Mouse (Mus musculus) myocyte (in vitro differentiated cells): ENCODE results near the gene Fbxl19. TPM values are rescaled to one million over a fixed set of nuclear protein-coding genes. Genes with fewer than 3 reads are reported as not detected.

Source experiments
- H3K27me3 ChIP-seq: one replicate; pipeline ENCODE4 v1.6.1; 2011; ENCODE audit not compliant: control insufficient read depth, insufficient read depth, insufficient read length
- H3K36me3 ChIP-seq: one replicate; pipeline ENCODE4 v1.6.1; 2011; ENCODE audit not compliant: control insufficient read depth, insufficient read depth
- H3K4me2 ChIP-seq: one replicate; pipeline ENCODE4 v1.6.1; 2011; ENCODE audit warnings: low read depth, control low read depth
- H3K4me3 ChIP-seq: one replicate; pipeline ENCODE4 v1.5.1; 2011; ENCODE audit warnings: mild to moderate bottlenecking, control low read depth, moderate library complexity
- H3K79me2 ChIP-seq: one replicate; pipeline ENCODE4 v1.6.1; 2011; ENCODE audit not compliant: control insufficient read depth, insufficient read depth
- H3ac ChIP-seq: one replicate; pipeline ENCODE4 v1.6.1; 2011; ENCODE audit not compliant: control insufficient read depth, insufficient read length
- CEBPB ChIP-seq: IDR thresholded peaks from 2 replicates; pipeline ENCODE4 v1.6.1; 2011; ENCODE audit warnings: mild to moderate bottlenecking, moderate library complexity; ENCODE audit not compliant: poor library complexity, insufficient read depth, severe bottlenecking
- E2F4 ChIP-seq: IDR thresholded peaks from one replicate; pipeline ENCODE4 v1.6.1; 2011; ENCODE audit warnings: mild to moderate bottlenecking, control low read depth, moderate library complexity; ENCODE audit not compliant: insufficient read depth
- MAX ChIP-seq: IDR thresholded peaks from one replicate; pipeline ENCODE4 v1.6.1; 2011; ENCODE audit warnings: low read depth, mild to moderate bottlenecking, control low read depth
- MYOD1 ChIP-seq, 3 experiments: IDR thresholded peaks; one replicate each; pipeline ENCODE4 v1.6.1; 2011; ENCODE audit warnings: control low read depth in 2 of 3, low read depth in 2 of 3, mild to moderate bottlenecking in 2 of 3, moderate library complexity in 1 of 3; ENCODE audit not compliant: insufficient read length in 2 of 3, control insufficient read depth in 1 of 3
- MYOG ChIP-seq, 3 experiments: IDR thresholded peaks; one replicate each; pipeline ENCODE4 v1.6.1; 2011; ENCODE audit warnings: control low read depth in 2 of 3, low read depth in 2 of 3, mild to moderate bottlenecking in 2 of 3; ENCODE audit not compliant: insufficient read length in 2 of 3, control insufficient read depth in 1 of 3, insufficient read depth in 1 of 3
- POLR2A ChIP-seq: IDR thresholded peaks from one replicate; pipeline ENCODE4 v1.6.1; 2011; ENCODE audit warnings: low read depth, mild to moderate bottlenecking, control low read depth, moderate library complexity; ENCODE audit not compliant: insufficient read length
- POLR2AphosphoS2 ChIP-seq: IDR thresholded peaks from one replicate; pipeline ENCODE4 v1.6.1; 2011; ENCODE audit warnings: low read depth, control low read depth; ENCODE audit not compliant: insufficient read length
- REST ChIP-seq: IDR thresholded peaks from one replicate; pipeline ENCODE4 v1.6.1; 2011; ENCODE audit warnings: mild to moderate bottlenecking, control low read depth, moderate library complexity; ENCODE audit not compliant: insufficient read depth, insufficient read length
- SRF ChIP-seq: IDR thresholded peaks from one replicate; pipeline ENCODE4 v1.6.1; 2011; ENCODE audit warnings: low read depth; ENCODE audit not compliant: control insufficient read depth, insufficient read length
- TCF12 ChIP-seq: IDR thresholded peaks from one replicate; pipeline ENCODE4 v1.6.1; 2011; ENCODE audit warnings: mild to moderate bottlenecking, control low read depth; ENCODE audit not compliant: poor library complexity, insufficient read depth, severe bottlenecking
- TCF3 ChIP-seq: IDR thresholded peaks from one replicate; pipeline ENCODE4 v1.6.1; 2011; ENCODE audit warnings: low read depth, control low read depth; ENCODE audit not compliant: insufficient read length
- USF1 ChIP-seq: IDR thresholded peaks from one replicate; pipeline ENCODE4 v1.6.1; 2011; ENCODE audit warnings: low read depth, mild to moderate bottlenecking, control low read depth, moderate library complexity
- polyA plus RNA-seq: library from polyadenylated mRNA; unstranded; fragments of >200 nt; fragmentation: generic; extraction: Trizol; gene quantifications from one replicate; pipeline ENCODE4 v1.2.1, GENCODE M21; 2012; ENCODE audit warnings: missing spikeins

Fbxl19 gene
- polyA plus RNA-seq: 11.9 TPM

- no peak for TF ChIP-seq USF1
- TF ChIP-seq POLR2A: no peak
- TF ChIP-seq MAX: no peak
- no peak for TF ChIP-seq TCF3
- TF ChIP-seq MYOD1 (IDR thresholded peaks at IDR 0.05; ENCODE audit: control insufficient read depth in 1 of 3, insufficient read length in 2 of 3, low read depth in 2 of 3): no peak
- TF ChIP-seq TCF12: no peak
- no peak for TF ChIP-seq REST
- TF ChIP-seq E2F4: no peak
- TF ChIP-seq SRF: no peak
- TF ChIP-seq MYOG (IDR thresholded peaks at IDR 0.05; ENCODE audit: control insufficient read depth in 1 of 3, insufficient read depth in 1 of 3, insufficient read length in 2 of 3, low read depth in 2 of 3): no peak
- no peak for TF ChIP-seq CEBPB
- no peak for TF ChIP-seq POLR2AphosphoS2
- Histone ChIP-seq H3K27me3 (no peaks in the 10 kb centered on the region), H3K79me2 (no peaks in the 10 kb centered on the region), H3ac (peak within 1 kb of the TSS; percentile 21), H3K4me2 (peak within 1 kb of the TSS; percentile 99), H3K36me3 (peaks cover 5% of the 10 kb centered on the region), H3K4me3 (peak within 1 kb of the TSS; percentile 47)
Observed at GRCm38 (mm10) chr7:127744366-127745045, at the start of gene Fbxl19. Gene Fbxl19, plus strand, starts transcription at chr7:127744543.

GRCm38 (mm10) chr7:127698986-127699385, 45.4 kb upstream of the Fbxl19 start:
- H3K27me3 ChIP-seq: no peaks in the 10 kb centered on the region
- H3ac ChIP-seq: no peak overlapping the region
- TF ChIP-seq SRF (no peak), POLR2AphosphoS2 (no peak), USF1 (peak; percentile 18), POLR2A (no peak), REST (no peak)
- peaks cover 6% of the 10 kb centered on the region for H3K36me3 ChIP-seq
- no peak overlapping the region for H3K4me3 ChIP-seq
- no peaks in the 10 kb centered on the region for H3K79me2 ChIP-seq
- no peak overlapping the region for H3K4me2 ChIP-seq

- Histone ChIP-seq H3K27me3 (no peaks in the 10 kb centered on the region), H3ac (no peak overlapping the region), H3K79me2 (no peaks in the 10 kb centered on the region), H3K4me3 (no peak overlapping the region), H3K4me2 (no peak overlapping the region), H3K36me3 (peaks cover 11% of the 10 kb centered on the region)
- TF ChIP-seq TCF3 (no peak), SRF (no peak), MAX (no peak), TCF12 (no peak), REST (no peak), CEBPB (no peak), MYOD1 (IDR thresholded peaks at IDR 0.05; ENCODE audit: control insufficient read depth in 1 of 3, insufficient read length in 2 of 3, low read depth in 2 of 3) (no peak), POLR2A (no peak), MYOG (IDR thresholded peaks at IDR 0.05; ENCODE audit: control insufficient read depth in 1 of 3, insufficient read depth in 1 of 3, insufficient read length in 2 of 3, low read depth in 2 of 3) (no peak), POLR2AphosphoS2 (no peak)
Observed at GRCm38 (mm10) chr7:127700712-127701331, 43.5 kb upstream of the Fbxl19 start.

GRCm38 (mm10) chr7:127703561-127704178, 40.7 kb upstream of the Fbxl19 start:
- H3K4me3 ChIP-seq: no peak overlapping the region
- no peak overlapping the region for H3ac ChIP-seq
- peaks cover 17% of the 10 kb centered on the region for H3K79me2 ChIP-seq
- no peak overlapping the region for H3K4me2 ChIP-seq
- no peak for TF ChIP-seq REST
- H3K36me3 ChIP-seq: peaks cover 11% of the 10 kb centered on the region
- H3K27me3 ChIP-seq: no peaks in the 10 kb centered on the region

- no peak for TF ChIP-seq TCF12
- no peak for TF ChIP-seq REST
- TF ChIP-seq SRF: no peak
- no peak for TF ChIP-seq USF1
- no peak for TF ChIP-seq MYOG (IDR thresholded peaks at IDR 0.05; ENCODE audit: control insufficient read depth in 1 of 3, insufficient read depth in 1 of 3, insufficient read length in 2 of 3, low read depth in 2 of 3)
- no peak for TF ChIP-seq POLR2A
- TF ChIP-seq TCF3: no peak
- no peak for TF ChIP-seq MYOD1 (IDR thresholded peaks at IDR 0.05; ENCODE audit: control insufficient read depth in 1 of 3, insufficient read length in 2 of 3, low read depth in 2 of 3)
- TF ChIP-seq CEBPB: no peak
- TF ChIP-seq MAX: no peak
- no peak for TF ChIP-seq E2F4
- Histone ChIP-seq H3K79me2 (peaks cover 17% of the 10 kb centered on the region), H3K36me3 (peaks cover 11% of the 10 kb centered on the region), H3K27me3 (no peaks in the 10 kb centered on the region), H3K4me3 (no peak overlapping the region), H3K4me2 (no peak overlapping the region), H3ac (no peak overlapping the region)
Observed at GRCm38 (mm10) chr7:127704598-127704997, 39.7 kb upstream of the Fbxl19 start.
